Mouse (Mus musculus): ENCODE results near the gene Jmjd4. TPM values are rescaled to one million over a fixed set of nuclear protein-coding genes. Genes with fewer than 3 reads are reported as not detected.
A peak's percentile ranks its signal among the peaks of the same experiment; 100 is the strongest.

The Jmjd4 gene
- polyA plus RNA-seq (2012) = 0.17 and 0.33 TPM in 2 replicates

DNA sequence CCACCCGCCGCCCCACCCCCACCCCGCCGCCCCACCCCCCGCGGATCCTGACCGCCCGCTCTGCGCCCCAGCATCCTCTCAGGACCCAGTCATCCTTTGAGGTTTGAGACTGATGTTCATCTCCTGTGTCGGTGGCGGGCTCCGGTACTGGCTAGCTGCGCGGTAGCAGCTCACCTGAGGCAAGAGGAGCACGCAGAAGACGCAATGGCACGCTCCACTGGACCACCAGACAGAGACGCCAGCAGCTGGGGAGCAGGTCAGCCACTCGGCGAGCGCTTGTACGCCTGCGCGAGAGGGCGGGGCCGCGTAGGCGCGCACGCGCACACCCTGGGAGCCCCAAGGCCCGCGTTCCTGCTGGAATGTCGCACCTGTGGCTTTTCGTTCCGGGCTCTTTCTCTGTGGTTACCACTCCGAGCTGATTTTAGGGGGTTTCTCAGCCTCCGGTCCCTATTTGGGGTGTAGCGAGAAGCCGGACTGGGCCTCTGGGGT, at the start of gene Jmjd4:
Jmjd4 (plus strand) TSS at position 305 of the 489 bp plus-strand sequence.
- Histone ChIP-seq H3K9me3 (ENCODE audit: control insufficient read depth, low read length) (no peaks in the 10 kb centered on the region), H3K4me3 (replicated peaks) (peak within 1 kb of the TSS; percentile 93), H3K36me3 (ENCODE audit: control insufficient read depth) (peaks cover 30% of the 10 kb centered on the region), H3K4me1 (ENCODE audit: control insufficient read depth) (peaks cover 31% of the 10 kb centered on the region), H3K27me3 (ENCODE audit: control insufficient read depth) (no peaks in the 10 kb centered on the region)
- no peak for TF ChIP-seq TAL1 (IDR thresholded peaks at IDR 0.05; ENCODE audit: low read length)

DNA sequence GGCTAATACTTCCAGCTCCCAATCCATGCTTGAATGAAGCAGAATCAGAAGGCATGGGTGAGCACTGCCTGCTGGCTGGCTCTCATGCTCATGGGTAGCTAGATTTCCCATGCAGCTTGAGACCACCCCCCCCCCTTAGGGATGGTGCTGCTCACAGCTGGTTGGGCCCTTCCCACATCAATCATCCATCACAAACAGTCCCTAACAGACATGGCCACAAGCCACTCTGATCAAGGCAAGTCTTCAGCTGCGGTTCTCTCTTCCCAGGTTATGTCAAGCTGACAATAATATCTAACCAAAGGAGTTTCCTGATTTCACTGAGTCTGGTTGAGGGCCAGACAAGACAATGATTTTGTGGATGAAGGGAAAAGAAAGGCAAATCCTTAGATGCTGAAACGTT, 49.0 kb upstream of the Jmjd4 start:
- no peak for TF ChIP-seq GATA1 (IDR thresholded peaks at IDR 0.05; ENCODE audit: low read length)
- TF ChIP-seq TAL1 (IDR thresholded peaks at IDR 0.05; ENCODE audit: low read length) = no peak
- Histone ChIP-seq H3K27me3 (ENCODE audit: control insufficient read depth) (peaks cover 10% of the 10 kb centered on the region), H3K4me3 (replicated peaks) (no peak overlapping the region), H3K36me3 (ENCODE audit: control insufficient read depth) (peaks cover 1% of the 10 kb centered on the region), H3K9me3 (ENCODE audit: control insufficient read depth, low read length) (no peaks in the 10 kb centered on the region), H3K4me1 (ENCODE audit: control insufficient read depth) (peaks cover 6% of the 10 kb centered on the region)

DNA sequence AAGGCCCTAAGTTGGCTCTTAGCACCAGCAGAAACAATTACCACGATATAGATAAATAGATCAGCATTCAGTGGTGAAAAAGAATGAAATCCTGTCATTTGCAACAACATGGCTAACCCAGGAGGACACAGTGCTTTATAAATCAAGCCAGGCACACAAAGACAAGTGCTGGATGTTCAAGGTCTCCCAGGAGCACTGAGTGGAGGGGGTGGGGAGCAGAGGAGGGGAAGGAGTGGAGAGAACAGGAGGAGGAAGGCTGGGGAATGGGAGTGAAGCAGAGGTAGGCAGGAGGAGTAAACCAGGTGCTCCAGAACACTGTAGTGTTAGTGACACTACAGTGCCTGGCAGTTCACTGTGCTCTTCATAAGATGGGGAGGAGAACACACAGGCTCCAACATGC, 44.1 kb upstream of the Jmjd4 start:
- Histone ChIP-seq H3K4me3 (replicated peaks) (no peak overlapping the region), H3K36me3 (ENCODE audit: control insufficient read depth) (peaks cover 15% of the 10 kb centered on the region), H3K9me3 (ENCODE audit: control insufficient read depth, low read length) (no peaks in the 10 kb centered on the region), H3K4me1 (ENCODE audit: control insufficient read depth) (no peaks in the 10 kb centered on the region; the same call in 1 of the 2 replicates), H3K27me3 (ENCODE audit: control insufficient read depth) (no peaks in the 10 kb centered on the region)
- TF ChIP-seq GATA1 (IDR thresholded peaks at IDR 0.05; ENCODE audit: low read length) (no peak), TAL1 (IDR thresholded peaks at IDR 0.05; ENCODE audit: low read length) (no peak)

DNA sequence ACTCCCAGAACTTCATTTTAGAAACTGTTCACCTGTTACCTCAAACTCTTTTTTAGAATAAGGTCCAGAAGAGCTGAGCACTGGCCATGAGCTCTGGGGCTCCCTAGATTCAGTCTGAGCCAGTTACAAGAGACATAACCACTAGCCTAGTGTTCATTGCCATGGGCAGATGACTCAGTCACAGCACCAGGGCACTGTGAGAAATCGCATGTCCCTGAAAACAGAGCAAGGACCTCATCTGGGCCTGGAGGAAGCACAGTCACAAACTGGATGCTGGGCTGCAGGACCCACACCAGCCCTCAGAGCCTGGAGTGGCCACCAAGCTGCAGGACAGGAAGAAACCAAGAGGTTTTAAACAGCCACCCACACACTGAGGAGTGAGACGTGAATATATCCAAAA, 39.0 kb upstream of the Jmjd4 start:
- H3K4me1 ChIP-seq (ENCODE audit: control insufficient read depth) = peaks cover 3% of the 10 kb centered on the region
- TF ChIP-seq TAL1 (IDR thresholded peaks at IDR 0.05; ENCODE audit: low read length) (no peak), GATA1 (IDR thresholded peaks at IDR 0.05; ENCODE audit: low read length) (no peak)
- H3K27me3 ChIP-seq (ENCODE audit: control insufficient read depth) = no peaks in the 10 kb centered on the region
- H3K9me3 ChIP-seq (ENCODE audit: control insufficient read depth, low read length) = no peaks in the 10 kb centered on the region
- no peak overlapping the region for H3K4me3 ChIP-seq (replicated peaks)
- peaks cover 13% of the 10 kb centered on the region for H3K36me3 ChIP-seq (ENCODE audit: control insufficient read depth)

DNA sequence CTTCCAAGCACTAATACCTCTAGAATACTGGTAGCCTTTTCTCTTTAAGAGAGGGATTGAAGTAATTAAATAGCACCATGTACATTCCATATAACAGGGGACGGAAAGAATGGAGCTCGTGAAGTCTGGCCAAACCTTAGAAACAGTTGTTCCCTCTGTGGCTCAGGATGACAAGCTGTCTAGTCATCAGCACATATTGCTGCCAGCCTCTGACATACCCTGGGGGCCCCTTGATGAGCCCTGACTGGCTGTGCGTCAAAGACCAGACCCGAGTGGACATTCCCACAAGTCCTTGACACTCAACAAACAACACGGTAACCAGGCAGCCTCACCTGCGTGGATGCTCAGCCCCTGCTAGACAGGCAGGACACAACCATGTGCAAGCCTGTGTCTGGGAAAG, 37.8 kb upstream of the Jmjd4 start:
- H3K27me3 ChIP-seq (ENCODE audit: control insufficient read depth) = no peaks in the 10 kb centered on the region
- H3K4me3 ChIP-seq (replicated peaks) = no peak overlapping the region
- peaks cover 3% of the 10 kb centered on the region for H3K4me1 ChIP-seq (ENCODE audit: control insufficient read depth)
- no peaks in the 10 kb centered on the region for H3K9me3 ChIP-seq (ENCODE audit: control insufficient read depth, low read length)
- TF ChIP-seq GATA1 (IDR thresholded peaks at IDR 0.05; ENCODE audit: low read length) = no peak
- no peak for TF ChIP-seq TAL1 (IDR thresholded peaks at IDR 0.05; ENCODE audit: low read length)
- H3K36me3 ChIP-seq (ENCODE audit: control insufficient read depth) = peaks cover 9% of the 10 kb centered on the region; the same call in 1 of the 2 replicates

DNA sequence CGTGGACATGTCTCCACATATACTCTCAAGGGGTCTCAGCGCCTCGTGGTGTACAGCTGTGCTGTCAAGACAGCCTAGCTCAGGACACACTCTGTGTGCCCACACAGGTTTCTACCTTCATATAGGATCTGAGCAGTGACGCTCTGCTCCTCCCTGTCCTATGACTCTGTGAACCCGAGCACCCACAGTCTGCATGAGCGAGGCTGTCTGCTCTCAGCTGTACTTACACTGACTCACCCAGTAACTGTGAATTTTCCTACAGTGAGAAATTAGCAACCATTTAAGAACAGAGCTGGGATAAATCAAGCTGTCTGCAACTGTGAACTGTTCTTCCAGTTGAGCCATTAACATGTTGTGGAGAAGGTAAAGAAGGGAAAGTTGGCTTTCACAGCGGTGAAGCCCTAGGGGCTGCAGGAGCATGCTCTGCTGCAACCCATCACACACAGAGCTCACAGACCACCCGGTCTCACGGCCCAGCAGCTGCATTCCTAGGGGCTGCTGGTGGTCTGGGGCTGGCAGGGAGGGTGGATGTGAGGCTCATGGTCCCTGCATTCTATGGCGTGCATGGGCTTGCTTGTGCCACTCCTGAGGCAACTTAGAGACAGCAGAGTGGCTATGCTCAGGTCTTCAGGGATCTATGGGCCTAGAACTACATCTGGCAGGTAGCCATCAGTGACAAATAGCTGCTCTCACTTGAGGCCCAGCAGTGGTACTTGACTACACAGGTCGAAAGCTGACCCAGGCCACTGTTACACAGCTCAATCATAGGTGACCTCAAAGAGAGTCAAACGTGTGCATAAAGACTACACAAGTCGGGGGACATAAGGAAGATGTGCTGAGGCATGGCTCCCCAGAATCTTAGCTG, 36.6 kb upstream of the Jmjd4 start:
- Histone ChIP-seq H3K4me3 (replicated peaks) (no peak overlapping the region), H3K9me3 (ENCODE audit: control insufficient read depth, low read length) (no peaks in the 10 kb centered on the region), H3K27me3 (ENCODE audit: control insufficient read depth) (no peaks in the 10 kb centered on the region), H3K36me3 (ENCODE audit: control insufficient read depth) (peaks cover 9% of the 10 kb centered on the region; the same call in 1 of the 2 replicates), H3K4me1 (ENCODE audit: control insufficient read depth) (peaks cover 3% of the 10 kb centered on the region)
- TF ChIP-seq TAL1 (IDR thresholded peaks at IDR 0.05; ENCODE audit: low read length) (no peak), GATA1 (IDR thresholded peaks at IDR 0.05; ENCODE audit: low read length) (no peak)

DNA sequence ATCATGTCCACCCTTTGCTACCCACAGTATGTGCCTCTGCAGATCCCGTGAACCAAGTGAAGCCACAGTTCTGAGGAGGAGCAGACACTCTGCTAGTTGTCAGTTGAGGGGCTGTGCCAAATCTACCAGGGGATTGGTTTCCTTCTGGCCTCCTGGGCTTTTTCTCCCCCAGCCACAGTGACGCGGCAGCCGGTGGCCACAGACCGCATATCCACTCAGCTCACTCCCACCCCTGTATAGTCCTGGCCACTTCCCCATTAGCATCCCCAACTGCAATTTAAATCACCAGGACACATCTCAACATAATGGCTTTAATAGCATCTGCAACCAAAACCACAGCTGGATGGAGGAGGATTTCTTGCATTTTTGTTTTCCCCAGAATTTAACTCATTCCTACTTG, 31.1 kb upstream of the Jmjd4 start:
- Histone ChIP-seq H3K9me3 (ENCODE audit: control insufficient read depth, low read length) (no peaks in the 10 kb centered on the region), H3K27me3 (ENCODE audit: control insufficient read depth) (no peaks in the 10 kb centered on the region), H3K36me3 (ENCODE audit: control insufficient read depth) (peaks cover 9% of the 10 kb centered on the region; the same call in 1 of the 2 replicates), H3K4me3 (replicated peaks) (no peak overlapping the region), H3K4me1 (ENCODE audit: control insufficient read depth) (no peaks in the 10 kb centered on the region)
- TF ChIP-seq TAL1 (IDR thresholded peaks at IDR 0.05; ENCODE audit: low read length) (no peak), GATA1 (IDR thresholded peaks at IDR 0.05; ENCODE audit: low read length) (no peak)

DNA sequence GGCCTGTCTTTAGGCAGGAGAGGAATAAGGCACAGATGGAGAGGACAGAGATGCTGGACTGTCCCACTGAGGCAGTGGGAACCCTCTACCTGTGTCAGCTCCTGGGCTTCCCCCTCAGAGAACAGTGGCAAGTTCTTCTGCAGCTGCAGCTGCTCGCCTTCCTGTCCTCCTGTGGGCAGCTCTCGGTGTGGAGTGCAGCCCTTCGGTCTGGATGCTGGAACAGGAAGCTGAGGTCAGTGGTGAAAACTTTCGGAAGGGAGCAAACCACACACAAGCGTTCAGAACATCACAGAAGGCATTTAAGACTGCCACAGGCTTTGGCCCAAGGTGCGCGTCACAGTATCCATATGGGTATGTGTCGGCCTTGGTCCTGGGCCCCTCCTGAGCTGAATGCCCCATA, 28.4 kb upstream of the Jmjd4 start:
- TF ChIP-seq GATA1 (IDR thresholded peaks at IDR 0.05; ENCODE audit: low read length) (no peak), TAL1 (IDR thresholded peaks at IDR 0.05; ENCODE audit: low read length) (no peak)
- no peaks in the 10 kb centered on the region for H3K9me3 ChIP-seq (ENCODE audit: control insufficient read depth, low read length)
- no peaks in the 10 kb centered on the region for H3K4me1 ChIP-seq (ENCODE audit: control insufficient read depth)
- no peak overlapping the region for H3K4me3 ChIP-seq (replicated peaks)
- H3K36me3 ChIP-seq (ENCODE audit: control insufficient read depth) = peaks cover 10% of the 10 kb centered on the region; the same call in 1 of the 2 replicates
- no peaks in the 10 kb centered on the region for H3K27me3 ChIP-seq (ENCODE audit: control insufficient read depth)

DNA sequence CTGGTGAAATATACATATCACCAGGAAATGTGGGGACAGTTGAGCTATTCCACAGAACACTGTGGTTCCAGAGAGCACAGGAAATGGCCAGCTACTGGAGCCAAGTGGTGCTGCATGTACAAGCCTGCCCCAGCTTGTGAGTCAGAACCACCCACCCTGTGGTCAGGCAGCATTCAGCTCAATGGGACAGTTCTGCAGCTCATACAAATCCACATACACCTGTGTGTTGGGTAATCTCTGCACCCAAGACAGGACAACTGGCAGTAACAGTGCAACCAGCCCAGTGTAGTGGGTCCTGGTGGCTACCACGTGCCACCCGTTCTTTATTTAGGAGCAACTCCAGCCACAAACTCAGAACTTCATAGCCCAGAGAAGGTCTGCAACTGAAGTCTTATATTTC, 27.9 kb upstream of the Jmjd4 start:
- Histone ChIP-seq H3K27me3 (ENCODE audit: control insufficient read depth) (no peaks in the 10 kb centered on the region), H3K4me3 (replicated peaks) (no peak overlapping the region), H3K9me3 (ENCODE audit: control insufficient read depth, low read length) (no peaks in the 10 kb centered on the region), H3K4me1 (ENCODE audit: control insufficient read depth) (no peaks in the 10 kb centered on the region), H3K36me3 (ENCODE audit: control insufficient read depth) (peaks cover 14% of the 10 kb centered on the region; the same call in 1 of the 2 replicates)
- TF ChIP-seq TAL1 (IDR thresholded peaks at IDR 0.05; ENCODE audit: low read length) (no peak), GATA1 (IDR thresholded peaks at IDR 0.05; ENCODE audit: low read length) (no peak)
